Mouse (Mus musculus) neural tube, embryonic 15.5 days (tissue): ENCODE measurements at regions not wholly inside any gene's neighbourhood (a gene's known extent, or its start where the extent isn't known, plus 50 kb on each side); places are given as distances from the start of the nearest gene placed in this dataset.

Experiments used
- ATAC-seq: fragments of 200-750 bp; cut with Nextera tagmentation; 2 replicates; pipeline ENCODE4 v1.8.0; 2017; ENCODE audit warnings: mild to moderate bottlenecking, moderate TSS enrichment, moderate library complexity; ENCODE audit not compliant: low FRiP score
- H3K27ac ChIP-seq: fragments of 300-500 bp; sonication (generic); replicated peaks from 2 replicates; pipeline ENCODE4 v1.5.1; 2015; ENCODE audit warnings: mild to moderate bottlenecking, inconsistent platforms
- H3K27me3 ChIP-seq: fragments of 300-500 bp; sonication (generic); replicated peaks from 2 replicates; pipeline ENCODE4 v1.6.1; 2015; ENCODE audit warnings: inconsistent platforms
- H3K36me3 ChIP-seq: fragments of 300-500 bp; sonication (generic); 2 replicates; pipeline ENCODE4 v1.6.1; 2015; ENCODE audit warnings: inconsistent platforms
- H3K4me1 ChIP-seq: fragments of 300-500 bp; sonication (generic); 2 replicates; pipeline ENCODE4 v1.6.1; 2015; ENCODE audit warnings: inconsistent platforms
- H3K4me2 ChIP-seq: fragments of 300-500 bp; sonication (generic); 2 replicates; pipeline ENCODE4 v1.6.1; 2015; ENCODE audit warnings: inconsistent platforms, mild to moderate bottlenecking, moderate library complexity
- H3K4me3 ChIP-seq: fragments of 300-500 bp; sonication (generic); replicated peaks from 2 replicates; pipeline ENCODE4 v1.5.1; 2015; ENCODE audit warnings: mild to moderate bottlenecking, inconsistent platforms
- H3K9ac ChIP-seq: fragments of 300-500 bp; sonication (generic); replicated peaks from 2 replicates; pipeline ENCODE4 v1.6.1; 2015; ENCODE audit warnings: mild to moderate bottlenecking, inconsistent platforms
- H3K9me3 ChIP-seq: fragments of 300-500 bp; sonication (generic); replicated peaks from 2 replicates; pipeline ENCODE4 v1.6.1; 2016; ENCODE audit warnings: inconsistent platforms
- WGBS: fragments of 180-500 bp; shearing (Covaris S2); methylation state at CpG from one replicate; pipeline ENCODE4 v1.1.7; 2015; ENCODE audit warnings: mixed read lengths; 5-methylcytosine and 5-hydroxymethylcytosine counted together

DNA sequence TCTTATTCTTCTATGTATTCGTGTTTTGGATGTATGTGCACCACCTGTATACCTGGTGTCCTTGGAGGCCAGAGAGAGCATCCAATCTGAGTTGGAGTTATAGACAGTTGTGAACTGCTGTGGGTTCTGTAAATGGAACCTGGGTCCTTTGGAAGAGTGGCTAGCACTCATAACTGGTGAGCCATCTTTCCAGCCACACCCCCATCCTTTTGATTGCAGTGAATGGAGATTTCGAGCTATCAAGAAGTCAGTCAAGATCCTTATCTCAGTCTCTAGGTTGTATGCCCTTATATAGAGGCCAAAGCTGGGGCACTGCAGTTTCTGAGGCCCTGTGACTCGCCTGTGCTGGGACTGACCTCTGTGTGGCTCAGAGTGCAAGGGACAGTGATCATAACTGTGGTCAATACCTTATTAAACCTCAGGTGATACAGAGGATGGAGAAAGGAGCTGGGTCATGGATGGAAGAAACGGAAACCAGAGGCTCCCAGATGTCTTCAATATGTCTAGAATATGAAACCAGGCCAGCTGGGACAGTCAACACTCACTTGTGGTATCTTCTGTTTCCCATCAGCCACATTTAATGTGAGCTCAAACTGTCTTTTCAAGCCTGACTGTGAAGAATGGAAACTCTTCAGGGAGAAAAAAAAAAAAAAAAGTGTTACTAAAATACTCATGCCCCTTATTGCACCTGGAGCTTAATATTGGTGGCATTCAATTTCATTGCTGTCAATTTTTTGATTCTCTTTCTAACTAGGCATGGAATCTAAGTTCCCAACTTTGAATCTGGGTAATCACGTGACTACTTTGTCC lies 86.2 kb upstream of the Cpm start:
- no peaks in the 10 kb centered on the region for H3K9me3 ChIP-seq
- no peak for ATAC-seq
- no peaks in the 10 kb centered on the region for H3K36me3 ChIP-seq
- 86% methylated on average over 5 of the region's 5 CpGs for WGBS
- no peaks in the 10 kb centered on the region for H3K4me1 ChIP-seq
- H3K27ac ChIP-seq = no peak overlapping the region
- no peak overlapping the region for H3K4me2 ChIP-seq
- no peaks in the 10 kb centered on the region for H3K27me3 ChIP-seq
- H3K4me3 ChIP-seq = no peak overlapping the region
- no peak overlapping the region for H3K9ac ChIP-seq

DNA sequence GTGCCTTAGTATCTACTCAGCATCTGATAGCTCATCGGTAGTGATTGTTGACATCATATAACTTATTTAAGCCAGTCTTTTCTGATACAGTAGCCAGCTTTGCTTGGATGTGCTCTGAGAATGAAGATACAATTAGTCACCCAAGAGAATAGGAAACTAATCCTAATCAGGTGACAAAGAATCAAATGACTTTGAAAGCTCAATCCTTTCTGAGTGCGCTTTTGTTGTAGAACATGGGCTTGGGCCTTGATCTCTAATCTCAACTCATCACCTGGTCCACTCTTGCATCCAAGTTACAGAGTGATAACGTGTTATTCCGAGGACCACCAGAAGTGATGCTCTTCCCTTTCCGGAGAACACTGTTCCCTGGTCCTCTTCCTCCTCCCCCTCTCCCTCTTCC lies 86.9 kb upstream of the Cpm start:
- 89% methylated on average over 5 of the region's 5 CpGs for WGBS
- Histone ChIP-seq H3K27ac (no peak overlapping the region), H3K9ac (no peak overlapping the region), H3K4me1 (no peaks in the 10 kb centered on the region), H3K9me3 (no peaks in the 10 kb centered on the region), H3K27me3 (no peaks in the 10 kb centered on the region), H3K4me2 (no peak overlapping the region), H3K4me3 (no peak overlapping the region), H3K36me3 (no peaks in the 10 kb centered on the region)
- no peak for ATAC-seq

DNA sequence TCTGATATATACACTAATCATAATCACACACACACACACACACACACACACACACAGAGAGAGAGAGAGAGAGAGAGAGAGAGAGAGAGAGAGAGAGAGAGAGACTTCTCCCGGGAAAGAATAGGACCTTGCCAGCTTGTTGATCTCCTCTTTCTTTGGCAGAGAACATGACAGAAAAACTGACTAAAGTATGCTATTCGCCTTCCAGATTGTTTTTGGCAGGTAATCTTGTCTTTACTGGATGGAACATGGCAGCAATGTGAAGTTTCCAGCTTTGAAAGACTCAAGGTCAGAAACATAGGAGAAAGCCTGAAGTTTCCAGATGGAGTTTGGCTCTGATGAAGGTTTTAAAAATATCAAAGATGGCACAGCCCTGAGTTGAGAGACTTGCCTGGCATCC lies 87.8 kb upstream of the Cpm start:
- Histone ChIP-seq H3K4me1 (no peaks in the 10 kb centered on the region), H3K27me3 (no peaks in the 10 kb centered on the region), H3K27ac (no peak overlapping the region), H3K36me3 (no peaks in the 10 kb centered on the region), H3K9me3 (no peaks in the 10 kb centered on the region), H3K4me2 (no peak overlapping the region), H3K9ac (no peak overlapping the region), H3K4me3 (no peak overlapping the region)
- 77% methylated on average over 2 of the region's 2 CpGs for WGBS
- ATAC-seq = no peak

DNA sequence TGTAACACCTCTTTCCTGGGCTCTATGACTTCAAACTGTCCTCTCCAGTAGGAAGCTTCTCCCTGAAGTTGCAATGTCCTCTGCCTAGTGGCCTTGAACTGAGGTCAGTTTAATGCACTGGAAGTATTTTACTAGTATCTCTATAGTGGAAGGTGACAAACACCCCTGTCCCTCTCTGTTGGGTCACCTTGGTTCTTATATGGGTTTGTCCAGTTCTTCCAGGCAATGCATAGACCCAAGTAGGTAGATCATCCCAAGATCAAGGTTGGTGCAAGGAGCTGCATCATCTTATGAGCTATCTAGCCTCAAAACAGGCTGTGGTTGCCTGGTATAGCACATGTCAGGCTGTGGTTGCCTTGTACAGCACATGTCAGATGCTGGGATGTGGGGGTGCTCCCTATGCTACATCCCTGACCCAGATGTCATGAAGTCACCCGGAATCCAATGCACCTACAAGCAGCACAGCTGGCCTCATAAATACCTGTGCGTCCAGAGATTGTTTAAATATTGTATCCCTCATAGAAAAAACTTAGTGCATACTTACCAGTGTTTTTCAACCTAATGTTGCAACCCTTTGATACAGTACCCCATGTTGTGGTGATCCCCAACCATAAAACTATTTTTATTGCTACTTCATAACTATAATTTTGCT lies 88.4 kb upstream of the Cpm start:
- no peak overlapping the region for H3K9ac ChIP-seq
- no peaks in the 10 kb centered on the region for H3K36me3 ChIP-seq
- H3K4me2 ChIP-seq = no peak overlapping the region
- no peak for ATAC-seq
- H3K4me3 ChIP-seq = no peak overlapping the region
- WGBS = 89% methylated on average over 2 of the region's 2 CpGs
- no peaks in the 10 kb centered on the region for H3K27me3 ChIP-seq
- H3K9me3 ChIP-seq = no peaks in the 10 kb centered on the region
- no peaks in the 10 kb centered on the region for H3K4me1 ChIP-seq
- H3K27ac ChIP-seq = no peak overlapping the region

DNA sequence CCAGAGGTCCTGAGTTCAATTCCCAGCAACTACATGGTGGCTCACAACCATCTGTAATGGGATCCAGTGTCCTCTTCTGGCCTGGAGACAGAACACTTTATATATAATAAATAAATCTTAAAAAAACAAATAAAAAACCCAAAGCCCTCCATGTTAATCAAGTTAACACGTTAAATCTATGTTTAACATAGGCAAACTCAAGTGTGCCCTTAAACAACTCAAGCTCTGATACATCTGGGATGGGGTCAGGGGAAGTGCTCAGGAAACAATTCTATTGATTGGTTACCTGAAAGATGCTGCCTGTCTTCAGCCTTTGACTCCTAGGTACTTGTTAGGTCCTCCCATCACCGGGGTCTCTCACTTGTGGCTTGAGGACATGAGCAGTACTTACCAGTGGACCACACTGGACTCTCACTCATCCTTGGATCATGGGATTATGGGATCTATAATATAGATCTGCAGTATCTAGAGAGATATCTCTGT lies 89.1 kb upstream of the Cpm start:
- Histone ChIP-seq H3K27ac (no peak overlapping the region), H3K4me2 (no peak overlapping the region), H3K4me1 (no peaks in the 10 kb centered on the region), H3K27me3 (no peaks in the 10 kb centered on the region), H3K36me3 (no peaks in the 10 kb centered on the region), H3K4me3 (no peak overlapping the region), H3K9me3 (no peaks in the 10 kb centered on the region), H3K9ac (no peak overlapping the region)
- ATAC-seq = no peak
- 92% methylated on average over 2 of the region's 2 CpGs for WGBS

DNA sequence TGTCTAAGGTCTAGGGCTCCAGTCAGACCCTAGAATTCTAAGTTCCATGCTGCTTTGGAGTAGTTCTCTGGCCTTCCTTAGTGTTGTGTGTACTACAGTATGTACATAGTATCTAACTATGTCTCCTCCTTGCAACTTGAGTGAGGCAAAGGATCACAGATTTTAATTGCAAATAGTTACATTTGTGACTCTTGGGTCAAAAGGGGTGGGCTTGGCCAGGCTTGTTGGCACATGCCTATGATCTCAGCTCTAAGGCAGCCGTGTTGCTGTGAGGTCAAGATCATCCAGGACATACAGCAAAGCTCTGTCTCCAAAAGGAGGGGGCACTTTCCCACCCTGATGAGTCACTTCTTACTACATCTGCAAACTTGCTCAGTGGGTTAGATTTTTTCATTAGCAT lies 89.8 kb upstream of the Cpm start:
- ATAC-seq = no peak
- Histone ChIP-seq H3K36me3 (no peaks in the 10 kb centered on the region), H3K9me3 (no peaks in the 10 kb centered on the region), H3K9ac (no peak overlapping the region), H3K27ac (no peak overlapping the region), H3K4me3 (no peak overlapping the region), H3K4me2 (no peak overlapping the region), H3K4me1 (no peaks in the 10 kb centered on the region), H3K27me3 (no peaks in the 10 kb centered on the region)
- 80% methylated on average over 1 of the region's 1 CpGs for WGBS

DNA sequence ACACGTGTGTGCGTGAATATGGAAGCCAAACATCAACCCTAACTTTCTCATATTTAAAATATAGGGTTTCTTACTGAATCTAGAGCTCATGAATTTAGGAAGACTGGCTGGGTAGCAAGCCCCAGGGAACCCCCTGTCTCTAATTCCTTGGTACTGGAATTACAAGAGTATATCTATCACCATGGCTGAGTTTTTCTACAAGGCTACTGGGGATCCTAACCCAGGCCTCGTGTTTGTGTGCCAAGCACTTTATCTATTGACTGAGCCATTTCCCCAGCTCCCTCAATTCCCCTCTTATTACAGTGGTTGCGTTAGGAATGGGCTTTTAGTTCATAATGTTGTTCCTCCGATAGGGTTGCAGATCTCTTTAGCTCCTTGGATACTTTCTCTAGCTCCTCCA lies 90.6 kb upstream of the Cpm start:
- no peak overlapping the region for H3K4me2 ChIP-seq
- H3K9me3 ChIP-seq = no peaks in the 10 kb centered on the region
- no peaks in the 10 kb centered on the region for H3K36me3 ChIP-seq
- H3K9ac ChIP-seq = no peak overlapping the region
- WGBS = 91% methylated on average over 5 of the region's 5 CpGs
- H3K4me3 ChIP-seq = no peak overlapping the region
- H3K27me3 ChIP-seq = no peaks in the 10 kb centered on the region
- no peak for ATAC-seq
- no peak overlapping the region for H3K27ac ChIP-seq
- H3K4me1 ChIP-seq = no peaks in the 10 kb centered on the region

DNA sequence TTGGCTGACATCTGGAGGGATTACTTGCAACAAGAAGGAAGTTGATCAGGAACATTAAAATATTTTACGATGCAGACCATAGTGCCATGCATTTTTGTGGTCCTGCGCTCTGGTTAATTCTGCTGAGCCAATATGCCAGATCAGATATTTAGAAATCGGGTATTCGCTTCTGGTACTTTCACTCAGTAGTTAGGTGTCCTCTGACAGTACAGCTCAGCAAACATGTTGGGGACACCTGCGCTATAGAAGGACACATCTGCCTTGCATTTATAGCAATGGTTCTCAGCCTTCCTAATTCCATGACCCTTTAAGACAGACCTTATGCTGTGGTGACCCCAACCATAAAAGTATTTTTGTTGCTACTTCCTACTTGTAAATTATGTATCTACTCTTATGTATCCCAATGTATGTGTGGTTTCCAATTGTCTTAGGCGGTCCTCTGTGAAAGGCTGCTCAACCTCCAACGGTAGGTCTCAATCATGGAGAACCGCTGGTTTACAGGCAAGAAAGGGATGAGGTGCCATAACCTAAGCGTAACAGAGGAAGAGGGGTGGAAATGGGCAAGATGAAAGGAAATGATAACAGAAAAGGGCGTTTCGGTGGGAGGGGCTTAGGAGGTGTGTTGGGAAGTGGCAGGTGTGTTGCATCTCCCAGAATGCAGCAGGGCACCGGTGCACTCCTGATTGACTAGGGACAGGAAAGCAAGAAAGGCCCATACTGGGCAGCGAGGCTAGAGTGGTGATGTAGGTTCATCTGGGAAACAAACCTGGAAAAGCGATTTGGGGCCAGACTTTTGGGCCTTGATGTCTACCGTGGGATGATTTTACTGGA lies 92.3 kb upstream of the Cpm start:
- WGBS = 93% methylated on average over 15 of the region's 15 CpGs

DNA sequence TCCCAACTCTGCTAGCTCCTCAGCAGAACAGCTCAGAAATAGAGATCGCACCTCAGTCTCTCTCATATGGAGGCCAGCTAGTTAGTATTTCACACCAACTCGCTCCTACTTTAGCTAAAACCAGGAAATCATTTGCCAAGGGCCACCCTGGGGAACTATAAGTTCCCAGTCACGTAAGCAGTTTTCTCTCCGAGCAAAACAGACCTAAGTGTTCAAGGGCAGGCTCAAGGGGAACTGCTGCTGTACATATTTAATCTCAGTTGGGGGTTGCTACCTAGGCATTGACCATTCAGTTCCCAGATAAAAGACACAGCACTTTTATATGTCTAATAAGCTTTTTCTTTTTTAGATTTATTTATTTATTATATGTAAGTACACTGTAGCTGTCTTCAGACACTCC lies 93.5 kb upstream of the Cpm start:
- Histone ChIP-seq H3K9ac (no peak overlapping the region), H3K36me3 (no peaks in the 10 kb centered on the region), H3K4me1 (no peaks in the 10 kb centered on the region), H3K4me3 (no peak overlapping the region), H3K4me2 (no peak overlapping the region), H3K27ac (no peak overlapping the region), H3K9me3 (no peaks in the 10 kb centered on the region), H3K27me3 (no peaks in the 10 kb centered on the region)
- WGBS = 64% methylated on average over 4 of the region's 4 CpGs
- no peak for ATAC-seq

More for the DNA sequence above, 92.3 kb upstream of the Cpm start:
- Histone ChIP-seq H3K9me3 (no peaks in the 10 kb centered on the region), H3K4me1 (no peaks in the 10 kb centered on the region), H3K27me3 (no peaks in the 10 kb centered on the region), H3K27ac (no peak overlapping the region), H3K36me3 (no peaks in the 10 kb centered on the region), H3K9ac (no peak overlapping the region), H3K4me3 (no peak overlapping the region), H3K4me2 (no peak overlapping the region)
- ATAC-seq = no peak

DNA sequence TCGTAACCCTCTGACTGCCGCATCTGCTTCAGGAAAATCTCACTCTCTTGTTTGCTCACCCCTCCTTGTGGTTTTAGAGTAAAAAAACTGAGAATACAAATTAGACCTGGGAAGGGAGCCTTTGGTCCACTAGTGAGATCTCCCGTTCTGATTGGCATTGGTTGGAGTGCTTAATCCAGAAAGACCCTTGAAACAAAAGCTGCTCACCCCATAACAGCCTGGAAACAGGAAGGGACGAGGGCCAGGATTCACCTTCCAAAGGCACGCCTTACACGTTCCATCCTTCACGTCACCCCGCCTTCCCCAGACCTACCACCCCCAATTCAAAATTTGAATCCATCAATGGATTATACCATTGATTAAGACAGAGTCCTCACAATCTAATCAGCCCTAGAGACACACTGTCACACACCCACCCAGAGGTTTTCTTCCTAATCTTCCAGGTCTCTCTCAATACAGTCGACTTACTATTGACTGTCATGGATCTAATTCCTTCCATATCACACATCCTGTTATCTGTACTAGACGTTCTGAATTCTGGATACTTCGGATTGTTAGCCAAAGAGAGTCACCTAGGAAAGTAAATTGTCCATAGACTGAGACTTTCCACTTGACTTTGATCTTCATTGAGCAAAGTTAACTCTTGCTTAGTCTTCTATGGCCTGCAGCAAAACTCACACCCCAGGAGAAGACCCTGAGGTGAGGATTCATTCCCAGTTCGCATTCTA lies 94.1 kb upstream of the Cpm start:
- no peak overlapping the region for H3K27ac ChIP-seq
- no peaks in the 10 kb centered on the region for H3K9me3 ChIP-seq
- H3K9ac ChIP-seq = no peak overlapping the region
- no peak for ATAC-seq
- H3K36me3 ChIP-seq = no peaks in the 10 kb centered on the region
- no peaks in the 10 kb centered on the region for H3K4me1 ChIP-seq
- H3K27me3 ChIP-seq = no peaks in the 10 kb centered on the region
- H3K4me2 ChIP-seq = no peak overlapping the region
- no peak overlapping the region for H3K4me3 ChIP-seq
- 90% methylated on average over 12 of the region's 12 CpGs for WGBS

DNA sequence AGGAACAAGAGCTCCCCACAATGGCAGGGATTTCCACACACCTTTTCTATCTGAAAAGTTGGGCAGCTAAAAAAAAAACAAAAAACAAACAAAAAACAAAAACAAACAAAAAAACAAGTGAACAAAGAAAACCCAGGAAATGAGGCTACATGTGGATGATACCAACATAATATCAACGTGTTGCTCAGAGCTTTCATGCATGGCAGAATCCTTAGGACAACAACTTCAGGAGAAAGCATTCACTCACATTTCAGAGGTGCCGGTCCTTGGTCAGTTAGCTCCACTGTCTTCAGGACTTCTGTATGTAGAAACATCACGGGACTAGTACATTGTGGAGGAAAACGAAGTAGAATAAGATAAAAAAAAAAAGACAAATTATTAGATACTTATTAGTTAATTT lies 94.8 kb upstream of the Cpm start:
- 94% methylated on average over 4 of the region's 4 CpGs for WGBS
- H3K4me3 ChIP-seq = no peak overlapping the region
- no peak overlapping the region for H3K27ac ChIP-seq
- H3K9ac ChIP-seq = no peak overlapping the region
- no peaks in the 10 kb centered on the region for H3K9me3 ChIP-seq
- H3K4me2 ChIP-seq = no peak overlapping the region
- no peaks in the 10 kb centered on the region for H3K36me3 ChIP-seq
- H3K4me1 ChIP-seq = no peaks in the 10 kb centered on the region
- ATAC-seq = no peak
- H3K27me3 ChIP-seq = no peaks in the 10 kb centered on the region
